Mouse (Mus musculus) ES-Bruce4 (cell line): Measurements from ENCODE around the gene Tpi1. TPM values are rescaled to one million over a fixed set of nuclear protein-coding genes. Genes with fewer than 3 reads are reported as not detected.

Experiments used
- H3K27ac ChIP-seq: 2 replicates; pipeline ENCODE4 v1.5.1; 2012; ENCODE audit warnings: low read length, inconsistent platforms; ENCODE audit not compliant: insufficient read depth
- H3K27me3 ChIP-seq: 2 replicates; pipeline ENCODE4 v1.6.1; 2012; ENCODE audit warnings: mild to moderate bottlenecking, low read length, inconsistent platforms; ENCODE audit not compliant: control insufficient read depth, poor library complexity, insufficient read depth, severe bottlenecking
- H3K36me3 ChIP-seq: 2 replicates; pipeline ENCODE4 v1.6.1; 2012; ENCODE audit warnings: inconsistent platforms, mild to moderate bottlenecking, low read length, moderate library complexity; ENCODE audit not compliant: control insufficient read depth, poor library complexity, insufficient read depth, severe bottlenecking
- H3K4me1 ChIP-seq: one replicate; pipeline ENCODE4 v1.8.1; 2011; ENCODE audit warnings: low read length; ENCODE audit not compliant: control insufficient read depth, insufficient read depth
- H3K4me3 ChIP-seq: 2 replicates; pipeline ENCODE4 v1.5.1; 2011; ENCODE audit warnings: low read depth, mild to moderate bottlenecking, low read length
- H3K9ac ChIP-seq: 2 replicates; pipeline ENCODE4 v1.6.1; 2012; ENCODE audit warnings: low read depth, mild to moderate bottlenecking, inconsistent platforms; ENCODE audit not compliant: poor library complexity, severe bottlenecking
- H3K9me3 ChIP-seq: replicated peaks from 2 replicates; pipeline ENCODE4 v1.6.1; 2012; ENCODE audit warnings: mild to moderate bottlenecking, low read length, inconsistent platforms; ENCODE audit not compliant: control insufficient read depth, poor library complexity, insufficient read depth, severe bottlenecking
- CTCF ChIP-seq: IDR thresholded peaks from one replicate; pipeline ENCODE4 v1.8.1; 2011; ENCODE audit warnings: low read depth, low read length
- EP300 ChIP-seq: IDR thresholded peaks from 2 replicates; pipeline ENCODE4 v1.6.1; 2011; ENCODE audit warnings: low read depth, low read length; ENCODE audit not compliant: insufficient read depth
- POLR2A ChIP-seq: IDR thresholded peaks from one replicate; pipeline ENCODE4 v1.8.1; 2011; ENCODE audit warnings: low read length; ENCODE audit not compliant: insufficient read depth
- polyA plus RNA-seq: library from polyadenylated mRNA; stranded (reverse); fragments of >200 nt; gene quantifications from 2 replicates; pipeline ENCODE4 v1.2.4, GENCODE M21; 2011; ENCODE audit warnings: low read depth; ENCODE audit not compliant: missing spikeins, insufficient read depth, insufficient read length

The Tpi1 gene
- polyA plus RNA-seq, 1 experiment, result 389 TPM

GRCm38 (mm10) chr6:124779222-124779983 lies 34.7 kb downstream of the Tpi1 start, which contains the start of gene Lrrc23:
Lrrc23 (minus strand) TSS chr6:124779727.
- H3K9me3 ChIP-seq, result no peaks in the 10 kb centered on the region

GRCm38 (mm10) chr6:124770511-124770910 lies 43.6 kb downstream of the Tpi1 start:
- Histone ChIP-seq H3K4me1 (peaks cover 2% of the 10 kb centered on the region), H3K27ac (no peak overlapping the region), H3K4me3 (no peak overlapping the region), H3K9me3 (no peaks in the 10 kb centered on the region), H3K9ac (no peak overlapping the region), H3K27me3 (no peaks in the 10 kb centered on the region), H3K36me3 (no peaks in the 10 kb centered on the region)
- no peak for TF ChIP-seq POLR2A
- no peak for TF ChIP-seq CTCF
- TF ChIP-seq EP300, result no peak

More at GRCm38 (mm10) chr6:124779222-124779983, 34.7 kb downstream of the Tpi1 start, which contains the start of gene Lrrc23:
- H3K27ac ChIP-seq, result no peak within 1 kb of the TSS
- H3K4me1 ChIP-seq, result no peaks in the 10 kb centered on the region
- TF ChIP-seq CTCF, result no peak
- no peak for TF ChIP-seq EP300
- no peak for TF ChIP-seq POLR2A
- H3K36me3 ChIP-seq, result no peaks in the 10 kb centered on the region
- no peaks in the 10 kb centered on the region for H3K27me3 ChIP-seq
- no peak within 1 kb of the TSS for H3K9ac ChIP-seq
- H3K4me3 ChIP-seq, result peak within 1 kb of the TSS; percentile 34

GRCm38 (mm10) chr6:124770013-124770412 lies 44.1 kb downstream of the Tpi1 start:
- Histone ChIP-seq H3K4me1 (peaks cover 2% of the 10 kb centered on the region), H3K27me3 (no peaks in the 10 kb centered on the region), H3K9ac (peak overlapping the region; percentile 43), H3K9me3 (no peaks in the 10 kb centered on the region), H3K36me3 (no peaks in the 10 kb centered on the region), H3K4me3 (peak overlapping the region; percentile 53; the same call in 1 of the 2 replicates), H3K27ac (no peak overlapping the region)
- TF ChIP-seq EP300, result no peak
- no peak for TF ChIP-seq POLR2A
- TF ChIP-seq CTCF, result no peak

- Histone ChIP-seq H3K9ac (peak within 1 kb of the TSS; percentile 43), H3K36me3 (no peaks in the 10 kb centered on the region), H3K4me1 (peaks cover 2% of the 10 kb centered on the region), H3K9me3 (no peaks in the 10 kb centered on the region), H3K27me3 (no peaks in the 10 kb centered on the region), H3K4me3 (peak within 1 kb of the TSS; percentile 75), H3K27ac (no peak within 1 kb of the TSS)
- TF ChIP-seq CTCF (no peak), POLR2A (no peak), EP300 (no peak)
These were observed 44.9 kb downstream of the Tpi1 start, which contains the start of gene Eno2 for GRCm38 (mm10) chr6:124769101-124769765. Eno2 (minus strand) TSS chr6:124769673.

- Histone ChIP-seq H3K4me1 (peaks cover 2% of the 10 kb centered on the region), H3K27me3 (no peaks in the 10 kb centered on the region), H3K9me3 (no peaks in the 10 kb centered on the region), H3K9ac (peak overlapping the region; percentile 43; the same call in 1 of the 2 replicates), H3K4me3 (peak overlapping the region; percentile 75), H3K27ac (no peak overlapping the region), H3K36me3 (no peaks in the 10 kb centered on the region)
- TF ChIP-seq POLR2A, result no peak
- TF ChIP-seq CTCF, result no peak
- no peak for TF ChIP-seq EP300
These were observed 45.4 kb downstream of the Tpi1 start for GRCm38 (mm10) chr6:124768704-124769044.
